ENCODE assay signal across 14 mouse cellular contexts in the genomic region with DNA sequence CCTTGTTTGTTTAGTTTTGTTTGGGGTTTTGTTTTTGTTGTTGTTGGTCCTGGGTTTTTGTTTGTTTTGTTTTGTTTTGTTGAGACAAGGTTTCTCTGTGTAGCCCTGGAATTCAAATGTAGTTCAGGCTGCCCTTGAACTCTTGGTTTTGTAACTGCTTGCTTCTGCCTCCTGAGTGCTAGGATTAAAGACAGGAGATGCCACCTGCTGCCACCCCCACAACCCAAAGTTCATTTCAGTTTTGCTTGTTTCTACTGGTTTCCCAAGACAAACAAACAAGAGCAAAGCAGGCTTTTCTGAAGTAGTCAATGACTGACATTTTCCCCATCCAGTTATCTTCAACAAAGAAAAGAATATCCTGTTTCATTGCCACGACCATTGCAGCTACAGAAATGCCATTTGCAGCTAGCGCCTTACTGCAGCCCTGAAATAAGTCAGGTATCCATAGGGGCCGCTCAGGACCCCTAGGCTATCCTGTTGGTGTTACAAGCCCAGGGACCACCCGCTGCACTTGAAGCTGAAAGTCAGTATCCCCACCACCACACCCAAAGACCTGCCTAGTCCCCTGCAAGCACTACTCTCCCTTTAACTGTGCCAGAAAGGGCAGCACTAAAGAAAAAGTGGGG.
DNase-seq lines count a peak whose midpoint lies in the region; ATAC-seq and TF ChIP-seq lines count a peak whose summit lies in the region.
"Had no signal": no experiment of that assay in that cellular context is flagged by ENCODE, and none has a peak within 500 bp of the region (broad histone marks: within the 10 kb centered on the region; RNA-seq: fewer than 3 reads in every experiment).

No protein-coding gene starts in this region.

- no peaks in the 10 kb centered on the region for H3K79me2 ChIP-seq in myocyte (ENCODE audit: control insufficient read depth, insufficient read depth)

- no peak overlapping the region for H3K4me3 ChIP-seq in kidney, adult 2 months (ENCODE audit: insufficient read depth, low read depth, low read length)
- H3K4me3 ChIP-seq in myocyte, result no peak overlapping the region
- H3K4me3 ChIP-seq: liver, embryonic 15.5 days had no signal

- peak overlapping the region; percentile 27; the same call in 1 of the 2 replicates for H3K27ac ChIP-seq in kidney, adult 2 months (ENCODE audit: insufficient read depth, low read depth, low read length)
- H3K27ac ChIP-seq: forebrain, embryonic 12.5 days; liver, embryonic 15.5 days had no signal

- peak; percentile 16 for DNase-seq in CD4-positive, CD25-positive, alpha-beta regulatory T cell, adult 2 months (ENCODE audit: low read depth, low spot score)
- DNase-seq in kidney, adult 2 months, result peak; percentile 6
- DNase-seq in kidney, adult 8-10 months, result no peak
- peak; percentile 63 for DNase-seq in CD4-positive helper T cell, adult 2 months (ENCODE audit: low read depth, low spot score)
- DNase-seq in layer of hippocampus, adult 11-12 months (ENCODE audit: low spot score), result no peak
- DNase-seq in cerebellum, postnatal 4 days (ENCODE audit: low spot score in 2 of 2), result no peak
- DNase-seq: adrenal gland, postnatal 36 days; cerebellum, postnatal 25 days; left cerebral cortex, postnatal 4 days; lung, postnatal 36 days had no signal

- no peaks in the 10 kb centered on the region for H3K27me3 ChIP-seq in kidney, adult 2 months (replicated peaks; ENCODE audit: control insufficient read depth, insufficient read depth, low read length)
- H3K27me3 ChIP-seq in myocyte (ENCODE audit: control insufficient read depth, insufficient read depth, insufficient read length), result no peaks in the 10 kb centered on the region
- H3K27me3 ChIP-seq: liver, embryonic 15.5 days had no signal

- H3ac ChIP-seq in myocyte (ENCODE audit: control insufficient read depth, insufficient read length), result no peak overlapping the region

- H3K4me1 ChIP-seq in kidney, adult 2 months (ENCODE audit: control insufficient read depth, insufficient read depth, low read length), result peaks cover 10% of the 10 kb centered on the region; the same call in 1 of the 2 replicates

- H3K4me2 ChIP-seq in myocyte (ENCODE audit: low read depth), result peak overlapping the region; percentile 86

- no peak for TF ChIP-seq POLR2A in kidney, adult 2 months (IDR thresholded peaks at IDR 0.05; ENCODE audit: low read depth, low read length)
- TF ChIP-seq POLR2A in myocyte (IDR thresholded peaks at IDR 0.05; ENCODE audit: insufficient read length, low read depth), result no peak

- no peak for ATAC-seq in CD4-positive, CD25-positive, alpha-beta regulatory T cell, adult 4 months

- H3K36me3 ChIP-seq in kidney, adult 2 months (ENCODE audit: control insufficient read depth, insufficient read depth, low read length), result no peaks in the 10 kb centered on the region
- no peaks in the 10 kb centered on the region for H3K36me3 ChIP-seq in myocyte (ENCODE audit: control insufficient read depth, insufficient read depth)
- H3K36me3 ChIP-seq: forebrain, embryonic 12.5 days; liver, embryonic 15.5 days had no signal

- no peak for TF ChIP-seq CTCF in kidney, adult 2 months (conservative IDR thresholded peaks at IDR 0.05; ENCODE audit: insufficient read depth, insufficient read length, low read depth, low read length)

- WGBS in kidney, adult 2 months, result 87% methylated on average over 4 of the region's 4 CpGs

TF ChIP-seq in myocyte, 11 proteins besides CTCF, POLR2A, EP300 and RAD21:
- TF ChIP-seq USF1 (IDR thresholded peaks at IDR 0.05; ENCODE audit: low read depth) (no peak), REST (IDR thresholded peaks at IDR 0.05; ENCODE audit: insufficient read depth, insufficient read length) (no peak), SRF (IDR thresholded peaks at IDR 0.05; ENCODE audit: control insufficient read depth, insufficient read length, low read depth) (no peak), E2F4 (IDR thresholded peaks at IDR 0.05; ENCODE audit: insufficient read depth) (no peak), MAX (IDR thresholded peaks at IDR 0.05; ENCODE audit: low read depth) (no peak), TCF3 (IDR thresholded peaks at IDR 0.05; ENCODE audit: insufficient read length, low read depth) (no peak), MYOG (IDR thresholded peaks at IDR 0.05; ENCODE audit: control insufficient read depth in 1 of 3, insufficient read depth in 1 of 3, insufficient read length in 2 of 3, low read depth in 2 of 3) (no peak), POLR2AphosphoS2 (IDR thresholded peaks at IDR 0.05; ENCODE audit: insufficient read length, low read depth) (no peak), CEBPB (IDR thresholded peaks at IDR 0.05; ENCODE audit: insufficient read depth, poor library complexity, severe bottlenecking) (no peak)

Comparison
In these comparisons a context has a peak if more than half of its experiments do, and no peak if none do; other contexts are left out.
1. DNase-seq: peak in CD4-positive, CD25-positive, alpha-beta regulatory T cell, adult 2 months (single experiment), kidney, adult 2 months (single experiment) and CD4-positive helper T cell, adult 2 months (single experiment); none in kidney, adult 8-10 months (0 of 2), layer of hippocampus, adult 11-12 months (single experiment) and cerebellum, postnatal 4 days (0 of 2).